Mouse (Mus musculus) splenic B cell, adult 2 months (primary cell): ENCODE measurements at regions not wholly inside any gene's neighbourhood (a gene's known extent, or its start where the extent isn't known, plus 50 kb on each side); places are given as distances from the start of the nearest gene placed in this dataset.

ENCODE experiments used
- DNase-seq: peaks from one replicate; pipeline ENCODE4 v3.0.0-alpha.2; 2011; ENCODE audit warnings: low read depth, low spot score
- H3K27me3 ChIP-seq: 2 replicates; pipeline ENCODE4 v1.6.1; 2012; ENCODE audit warnings: mild to moderate bottlenecking, low read length, moderate library complexity, mixed read lengths; ENCODE audit not compliant: control insufficient read depth, poor library complexity, insufficient read depth, severe bottlenecking
- H3K36me3 ChIP-seq: 2 replicates; pipeline ENCODE4 v1.6.1; 2012; ENCODE audit warnings: mild to moderate bottlenecking, low read length, moderate library complexity, mixed read lengths; ENCODE audit not compliant: control insufficient read depth, poor library complexity, insufficient read depth, severe bottlenecking

- H3K36me3 ChIP-seq, result no peaks in the 10 kb centered on the region
- no peak for DNase-seq
- H3K27me3 ChIP-seq, result no peaks in the 10 kb centered on the region
These were observed 245.7 kb upstream of the Klf12 start for GRCm38 (mm10) chr14:100530217-100530616.

- DNase-seq, result no peak
- Histone ChIP-seq H3K27me3 (no peaks in the 10 kb centered on the region), H3K36me3 (no peaks in the 10 kb centered on the region)
These were observed 245.3 kb upstream of the Klf12 start for GRCm38 (mm10) chr14:100529758-100530157.

GRCm38 (mm10) chr14:100509396-100509795 is 224.9 kb upstream of the Klf12 start:
- no peaks in the 10 kb centered on the region for H3K27me3 ChIP-seq
- no peak for DNase-seq
- H3K36me3 ChIP-seq, result no peaks in the 10 kb centered on the region

GRCm38 (mm10) chr14:100508087-100508486 is 223.6 kb upstream of the Klf12 start:
- no peak for DNase-seq
- Histone ChIP-seq H3K27me3 (no peaks in the 10 kb centered on the region), H3K36me3 (no peaks in the 10 kb centered on the region)

- no peaks in the 10 kb centered on the region for H3K36me3 ChIP-seq
- no peaks in the 10 kb centered on the region for H3K27me3 ChIP-seq
- DNase-seq, result no peak
These were observed 223.1 kb upstream of the Klf12 start for GRCm38 (mm10) chr14:100507616-100508015.

GRCm38 (mm10) chr14:100488837-100489236 is 204.4 kb upstream of the Klf12 start:
- H3K36me3 ChIP-seq, result no peaks in the 10 kb centered on the region
- no peaks in the 10 kb centered on the region for H3K27me3 ChIP-seq
- DNase-seq, result no peak

GRCm38 (mm10) chr14:100485489-100485888 is 201.0 kb upstream of the Klf12 start:
- no peaks in the 10 kb centered on the region for H3K27me3 ChIP-seq
- H3K36me3 ChIP-seq, result no peaks in the 10 kb centered on the region
- peak; percentile 56 for DNase-seq

GRCm38 (mm10) chr14:100484101-100484500 is 199.6 kb upstream of the Klf12 start:
- Histone ChIP-seq H3K36me3 (no peaks in the 10 kb centered on the region), H3K27me3 (no peaks in the 10 kb centered on the region)
- DNase-seq, result no peak

- no peak for DNase-seq
- Histone ChIP-seq H3K36me3 (no peaks in the 10 kb centered on the region), H3K27me3 (no peaks in the 10 kb centered on the region)
These were observed 193.3 kb upstream of the Klf12 start for GRCm38 (mm10) chr14:100477595-100478380.

GRCm38 (mm10) chr14:100468311-100468710 is 183.8 kb upstream of the Klf12 start:
- Histone ChIP-seq H3K36me3 (no peaks in the 10 kb centered on the region), H3K27me3 (no peaks in the 10 kb centered on the region)
- no peak for DNase-seq

- H3K36me3 ChIP-seq, result no peaks in the 10 kb centered on the region
- DNase-seq, result no peak
- H3K27me3 ChIP-seq, result no peaks in the 10 kb centered on the region
These were observed 177.8 kb upstream of the Klf12 start for GRCm38 (mm10) chr14:100462321-100462720.

- DNase-seq, result peak; percentile 90
- H3K27me3 ChIP-seq, result no peaks in the 10 kb centered on the region
- H3K36me3 ChIP-seq, result no peaks in the 10 kb centered on the region
These were observed 176.9 kb upstream of the Klf12 start for GRCm38 (mm10) chr14:100461141-100462043.

GRCm38 (mm10) chr14:100459601-100460290 is 175.3 kb upstream of the Klf12 start:
- peak; percentile 26 for DNase-seq
- Histone ChIP-seq H3K27me3 (no peaks in the 10 kb centered on the region), H3K36me3 (no peaks in the 10 kb centered on the region)

- H3K27me3 ChIP-seq, result no peaks in the 10 kb centered on the region
- H3K36me3 ChIP-seq, result no peaks in the 10 kb centered on the region
- peak; percentile 85 for DNase-seq
These were observed 174.4 kb upstream of the Klf12 start for GRCm38 (mm10) chr14:100458727-100459447.
